Mouse (Mus musculus) embryo, embryonic 11 days (tissue): ENCODE results near the gene Plau.

Experiments
- DNase-seq: peaks from one replicate; pipeline ENCODE4 v3.0.0-alpha.2; 2015

Plau gene

DNA sequence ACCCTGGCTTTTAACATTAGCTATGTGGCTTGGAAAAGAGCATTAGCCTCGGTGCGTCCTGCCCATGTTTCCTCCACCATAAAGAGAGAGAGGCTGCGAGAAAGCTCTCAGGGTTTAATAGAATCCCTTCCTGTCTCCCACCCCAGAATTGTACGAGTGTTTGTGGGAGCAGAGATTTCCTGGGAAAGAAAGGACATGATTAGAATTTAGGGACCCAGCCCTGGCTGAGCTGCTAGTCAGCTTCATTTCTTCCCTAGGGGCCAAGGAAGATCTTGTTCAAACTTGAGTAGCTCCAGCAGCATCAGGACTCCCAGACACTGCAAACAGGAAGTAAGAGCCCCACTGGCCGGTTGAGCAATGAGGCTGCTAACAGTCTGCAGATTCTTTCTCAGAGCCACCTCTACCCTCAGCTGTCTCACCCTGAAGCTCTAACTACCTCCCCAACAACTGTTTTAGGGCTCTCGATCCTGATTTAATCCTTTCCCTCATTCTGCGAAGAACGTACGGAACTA, 9.2 kb downstream of the Plau start:
- DNase-seq, result no peak

- DNase-seq, result no peak
These were observed 9.8 kb downstream of the Plau start for GRCm38 (mm10) chr14:20846214-20846613.

GRCm38 (mm10) chr14:20847637-20848129, 11.2 kb downstream of the Plau start:
- DNase-seq, result no peak

- DNase-seq, result no peak
These were observed 13.3 kb downstream of the Plau start for GRCm38 (mm10) chr14:20849753-20850152.

- DNase-seq, result no peak
These were observed 14.0 kb downstream of the Plau start for GRCm38 (mm10) chr14:20850498-20850897.

DNA sequence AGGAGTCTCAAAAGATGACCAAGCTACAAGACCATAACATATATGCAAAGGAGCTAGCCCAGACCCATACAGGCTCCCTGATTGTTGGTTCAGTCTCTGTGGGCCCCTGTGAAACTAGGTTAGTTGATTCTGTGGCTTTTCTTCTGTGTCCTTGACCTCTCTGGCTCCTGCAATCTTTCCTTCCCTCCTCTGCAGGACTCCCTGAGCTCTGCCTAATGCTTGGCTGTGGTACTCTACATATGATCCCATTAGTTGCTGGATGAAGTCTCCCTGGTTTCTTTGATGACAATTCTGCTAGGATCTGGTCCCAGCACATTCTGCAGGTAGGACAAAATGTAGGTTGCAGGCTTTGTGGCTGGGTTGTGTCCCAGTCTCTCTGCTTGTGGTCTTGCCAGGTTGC, 15.3 kb downstream of the Plau start:
- DNase-seq, result no peak

GRCm38 (mm10) chr14:20861152-20861551, 24.7 kb downstream of the Plau start:
- DNase-seq, result no peak

DNA sequence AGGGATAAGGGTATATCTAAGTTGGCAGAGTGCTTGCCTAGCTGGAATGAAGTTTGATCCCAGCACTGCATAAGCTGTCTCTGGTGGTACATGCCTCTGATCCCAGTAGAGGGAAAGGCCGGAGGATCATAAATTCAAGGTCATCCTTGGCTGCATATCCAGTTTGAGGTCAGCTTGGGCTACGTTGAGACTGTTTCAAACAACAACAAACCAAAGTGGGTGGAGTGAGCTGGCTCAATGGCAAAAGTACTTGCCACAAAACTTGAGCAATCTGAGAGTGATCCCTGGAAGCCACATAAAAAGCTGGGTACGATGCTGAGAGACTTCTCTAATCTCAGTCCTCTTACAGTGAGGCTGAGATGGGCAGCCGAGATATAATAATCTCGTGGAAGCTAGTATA, 25.1 kb downstream of the Plau start:
- DNase-seq, result no peak

DNA sequence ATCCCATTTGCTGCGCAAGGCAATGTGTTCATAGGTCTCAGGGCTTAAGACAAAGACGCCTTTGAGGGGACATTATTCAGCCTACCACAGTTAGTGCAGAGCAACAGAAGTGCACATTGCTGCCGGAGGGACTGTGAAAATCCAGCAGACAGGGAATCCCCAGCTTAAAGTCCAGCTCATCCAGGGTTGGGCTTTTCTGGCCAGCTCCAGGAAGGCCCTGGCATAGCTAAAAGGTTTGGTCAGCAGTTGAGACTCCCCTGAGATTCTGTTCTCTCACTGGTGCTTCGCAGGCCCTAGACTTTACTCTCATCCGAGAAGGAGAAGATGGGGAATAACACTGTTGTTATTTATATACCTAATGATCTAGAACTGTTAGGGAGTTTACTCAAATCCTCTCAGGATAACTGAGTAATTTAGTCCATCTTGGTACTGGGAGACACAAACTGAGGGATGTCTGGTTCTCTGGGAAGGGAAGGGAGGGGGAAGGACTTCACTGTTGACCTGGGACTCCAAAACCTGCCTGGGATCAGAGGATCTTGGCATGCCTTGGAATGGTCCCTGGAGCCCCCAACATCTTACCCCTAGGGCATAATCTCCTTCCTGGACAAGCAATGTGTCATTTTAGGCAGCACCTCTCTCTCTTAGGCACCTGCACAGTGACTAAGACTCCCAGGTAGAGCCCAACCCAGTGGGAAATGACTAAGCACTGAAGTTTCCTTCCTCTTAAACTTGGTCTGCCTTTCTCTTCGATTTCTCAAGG, 27.0 kb downstream of the Plau start:
- no peak for DNase-seq

GRCm38 (mm10) chr14:20864192-20864591, 27.7 kb downstream of the Plau start:
- DNase-seq, result no peak

DNA sequence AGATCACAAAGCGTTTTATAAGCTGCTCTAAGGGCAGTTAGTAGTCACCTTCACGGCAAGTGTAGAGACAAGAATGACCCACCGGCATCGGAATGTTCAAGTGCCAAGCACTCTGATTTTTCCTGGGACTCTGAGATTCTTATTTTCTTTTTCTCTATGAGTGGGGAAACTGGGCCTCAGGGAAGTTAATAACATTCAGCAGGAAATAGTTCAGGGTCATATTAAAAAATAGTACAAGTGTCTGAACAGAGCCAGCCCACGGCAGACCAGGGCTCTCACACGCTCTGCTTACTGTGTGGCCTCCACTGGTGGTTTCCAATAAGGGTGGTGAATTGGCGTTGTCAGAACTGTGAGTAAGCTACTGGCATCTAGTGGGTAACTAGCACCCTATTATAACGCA, 29.1 kb downstream of the Plau start:
- DNase-seq, result no peak

DNA sequence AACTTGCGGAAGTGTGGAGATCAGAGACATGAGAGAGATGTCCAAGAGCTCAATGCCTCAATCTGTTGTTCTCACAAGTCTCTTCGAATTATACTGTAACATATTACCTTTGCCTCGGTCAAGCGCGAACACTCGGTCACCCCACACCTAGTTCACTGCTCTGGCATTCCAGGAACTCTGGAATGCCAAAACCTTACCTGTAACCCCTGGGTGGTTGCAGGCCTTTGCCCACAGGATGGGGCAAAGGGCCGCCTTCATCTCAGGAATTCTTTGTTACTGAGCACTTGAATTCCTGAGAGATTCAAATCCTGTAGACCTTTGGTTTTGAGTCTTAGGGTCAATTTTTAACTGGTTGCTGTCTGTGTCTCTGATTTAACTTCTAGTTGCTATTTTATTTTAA, 29.9 kb downstream of the Plau start:
- DNase-seq, result no peak

- no peak for DNase-seq
These were observed 33.6 kb downstream of the Plau start for GRCm38 (mm10) chr14:20870110-20870509.

- no peak for DNase-seq
These were observed 35.0 kb downstream of the Plau start for GRCm38 (mm10) chr14:20871495-20871894.

DNA sequence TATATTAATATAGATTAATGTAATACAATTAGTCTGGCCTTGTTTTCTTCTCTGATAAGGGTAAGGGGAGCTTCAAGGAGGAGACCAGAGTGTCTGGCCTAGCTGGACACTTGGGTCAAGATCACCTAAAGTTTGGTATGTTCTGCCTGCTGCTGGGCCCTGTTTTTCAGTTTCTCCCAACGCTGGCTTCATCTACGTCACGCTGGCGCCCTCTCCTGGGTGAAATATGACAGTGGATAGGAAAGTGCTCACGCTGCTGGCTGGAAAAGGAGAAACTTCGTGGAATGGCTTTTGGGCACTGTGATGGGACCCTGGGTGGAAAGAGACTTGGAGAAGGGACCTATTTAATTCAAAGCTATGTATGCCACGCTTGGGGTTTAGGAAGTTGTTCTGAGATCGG, 36.8 kb downstream of the Plau start:
- peak; percentile 89 for DNase-seq

DNA sequence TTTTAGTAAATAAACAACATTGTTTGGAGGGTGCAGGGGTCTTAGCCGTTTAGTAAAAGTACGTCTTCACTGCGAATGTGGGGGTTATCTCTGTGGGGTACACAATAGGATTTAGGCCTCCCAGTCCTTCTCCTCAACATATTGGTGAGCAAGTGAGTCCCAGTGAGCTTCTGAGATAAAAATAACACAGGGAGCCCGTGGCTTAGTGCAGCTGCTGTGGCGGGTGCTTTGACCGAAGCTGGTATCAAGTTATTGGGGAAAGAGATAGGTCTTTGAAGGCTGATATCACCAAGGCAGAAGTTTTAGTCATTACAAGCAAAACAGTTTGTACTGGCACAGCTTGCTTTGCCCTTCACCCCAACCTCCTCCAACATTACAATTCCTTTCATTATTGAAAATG, 37.5 kb downstream of the Plau start:
- DNase-seq, result no peak

GRCm38 (mm10) chr14:20884691-20885090, 48.2 kb downstream of the Plau start:
- DNase-seq, result no peak

GRCm38 (mm10) chr14:20885091-20885888, 48.8 kb downstream of the Plau start:
- DNase-seq, result peak; percentile 70

DNA sequence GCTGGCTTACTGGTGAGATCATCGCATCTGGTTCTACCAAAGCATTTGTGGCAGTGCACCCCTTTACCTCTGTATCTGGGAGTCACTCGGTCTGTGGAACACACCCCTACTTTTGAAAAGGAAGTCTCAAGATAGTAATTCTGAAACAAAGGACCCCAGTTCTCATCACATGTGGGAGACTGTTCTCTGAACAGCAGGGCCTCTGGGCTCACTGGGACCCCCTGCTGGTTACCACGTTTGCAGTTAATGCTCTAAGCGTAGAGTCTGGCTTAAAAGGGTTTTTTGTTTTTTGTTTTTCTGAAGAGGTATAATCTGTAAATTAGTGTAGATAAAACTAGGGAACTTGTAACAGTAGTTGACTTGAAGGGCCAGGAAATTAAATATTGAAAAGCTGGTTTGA, 49.8 kb downstream of the Plau start:
- peak; percentile 64 for DNase-seq

DNA sequence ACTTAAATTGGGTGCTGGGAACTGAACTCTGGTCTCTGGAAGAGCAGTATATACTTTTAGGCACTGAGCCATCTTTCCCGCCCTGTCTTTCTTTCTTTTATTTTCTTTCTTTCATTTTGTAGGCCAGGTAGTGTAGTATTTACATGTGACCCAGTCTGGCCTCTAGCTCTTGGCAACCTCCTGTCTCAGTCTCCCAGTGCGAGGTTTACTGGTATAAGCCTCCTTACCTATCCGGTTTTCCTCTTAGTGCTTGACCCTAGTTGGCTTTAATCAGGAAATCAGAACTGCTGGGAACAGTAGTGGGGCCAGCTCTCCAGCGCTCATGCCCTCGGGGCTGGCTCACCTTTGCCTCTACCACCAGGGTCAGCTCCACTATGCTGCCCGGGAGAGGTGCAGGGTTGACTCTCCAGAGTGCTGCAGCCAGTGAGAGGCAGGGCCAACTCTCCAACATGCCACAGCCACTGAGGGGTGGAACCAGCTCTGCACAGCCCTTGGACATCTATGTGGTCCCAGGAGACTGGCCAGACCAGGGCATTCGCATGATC, 51.2 kb downstream of the Plau start:
- DNase-seq, result no peak

- peak; percentile 66 for DNase-seq
These were observed 55.5 kb downstream of the Plau start for GRCm38 (mm10) chr14:20891941-20892402.
